Mouse (Mus musculus) embryonic stem cell, embryonic (primary cell): ENCODE data around the gene Vstm5.

Source experiments
- CTCF ChIA-PET, 4 experiments: fragments of 300-600 bp in 2 of 4; fragments of 350-600 bp in 2 of 4; sonication (Branson Sonifier 250); formaldehyde crosslinking; loops; one replicate each; lab custom pipeline; 2022; ENCODE audit warnings: inconsistent platforms in 2 of 4; lab: Charles Lee
- POLR2A ChIA-PET, 4 experiments: fragments of 300-600 bp in 2 of 4; fragments of 350-600 bp in 2 of 4; sonication (Branson Sonifier 250); formaldehyde crosslinking; loops; one replicate each; lab custom pipeline; 2022; ENCODE audit warnings: antibody characterized with exemption in 4 of 4, inconsistent platforms in 1 of 4; lab: Charles Lee

Vstm5 gene

DNA sequence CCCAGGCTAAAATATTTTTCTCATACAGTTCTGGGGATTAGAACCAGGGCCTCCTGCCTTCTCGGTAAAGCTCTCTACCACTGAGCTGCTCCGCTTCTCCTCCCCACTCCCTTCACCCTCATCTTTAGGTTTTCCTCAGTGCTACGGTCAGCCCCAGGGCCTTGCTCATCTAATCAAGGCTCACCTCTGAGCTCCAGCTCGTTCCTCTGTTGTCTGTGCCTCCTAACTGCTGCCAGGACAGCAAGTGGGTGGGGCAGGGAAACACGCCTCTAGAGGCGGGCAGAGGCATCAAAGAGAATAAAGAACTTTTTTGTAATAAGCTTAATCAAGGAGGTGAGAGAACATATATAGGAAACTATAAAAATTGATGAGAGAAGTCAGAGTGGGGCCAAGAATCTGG, 49.0 kb downstream of the Vstm5 start:
- POLR2A ChIA-PET: interaction anchor here in 2 of 4 experiments (1.1 to 18.6 kb wide), 8 partner anchors 8 to 47 kb away, joined by 3 to 367 read pairs (median 4); partner anchors contain the start of genes 4931406C07Rik (in 2 of the 2), Med17 (in 2 of the 2) and Taf1d (in 2 of the 2)
- CTCF ChIA-PET: interaction anchor here in 3 of 4 experiments (0.6 to 1.4 kb wide), 5 partner anchors 15 to 1011 kb away, joined by 3 to 5 read pairs (median 3); no protein-coding TSS in a partner anchor

DNA sequence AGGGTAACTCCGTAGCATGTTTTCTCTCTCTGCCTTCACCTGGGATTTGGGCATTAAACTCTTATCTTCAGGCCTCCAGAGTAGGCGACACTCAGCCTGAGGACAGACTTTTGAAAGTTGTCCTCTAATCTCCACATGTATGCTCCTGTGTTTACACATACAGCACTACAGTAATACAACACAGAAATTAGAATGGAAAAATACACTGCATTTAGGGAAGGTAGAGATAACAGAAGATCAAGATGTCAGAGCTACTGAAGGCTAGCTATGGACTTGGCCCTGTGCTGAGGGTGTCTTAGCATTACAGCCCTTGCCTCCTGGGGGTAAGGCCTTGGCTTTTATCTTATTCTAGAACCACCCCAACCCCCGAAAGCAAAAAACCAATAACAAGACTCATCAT, 49.6 kb downstream of the Vstm5 start:
- POLR2A ChIA-PET: interaction anchor here in 2 of 4 experiments (0.9 to 18.6 kb wide), 8 partner anchors 8 to 47 kb away, joined by 3 to 367 read pairs (median 4); partner anchors contain the start of genes 4931406C07Rik (in 2 of the 2), Med17 (in 2 of the 2) and Taf1d (in 2 of the 2)
- CTCF ChIA-PET: interaction anchor here in 3 of 4 experiments (0.6 to 1.4 kb wide), 6 partner anchors 14 to 1011 kb away, joined by 3 to 5 read pairs (median 3); no protein-coding TSS in a partner anchor

DNA sequence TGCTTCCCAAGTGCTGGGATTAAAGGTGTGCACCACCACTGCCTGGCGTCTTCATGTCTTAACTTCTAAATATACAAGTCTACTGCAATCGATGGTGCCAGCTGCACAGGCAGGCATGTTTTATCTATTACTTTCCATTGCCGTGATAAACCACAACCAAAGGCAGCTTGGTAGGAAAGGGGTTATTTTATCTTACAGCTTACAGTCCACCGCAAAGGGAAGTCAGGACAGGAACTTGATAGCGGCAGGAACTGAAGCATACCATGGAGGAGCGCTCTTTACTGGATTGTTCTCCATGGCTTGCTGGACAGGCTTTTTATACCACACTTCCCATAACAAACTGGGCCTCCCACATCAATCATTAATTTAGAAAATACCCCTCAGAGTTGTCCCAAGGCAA, 50.4 kb downstream of the Vstm5 start:
- CTCF ChIA-PET: interaction anchor here in 1 of 4 experiments (1.4 kb wide), 1 partner anchor 48 kb away, joined by 3 read pairs; no protein-coding TSS in a partner anchor
- POLR2A ChIA-PET: interaction anchor here in 2 of 4 experiments (0.9 to 18.6 kb wide), 7 partner anchors 9 to 46 kb away, joined by 3 to 367 read pairs (median 3); partner anchors contain the start of genes 4931406C07Rik (in 2 of the 2), Med17 (in 2 of the 2) and Taf1d (in 2 of the 2)

DNA sequence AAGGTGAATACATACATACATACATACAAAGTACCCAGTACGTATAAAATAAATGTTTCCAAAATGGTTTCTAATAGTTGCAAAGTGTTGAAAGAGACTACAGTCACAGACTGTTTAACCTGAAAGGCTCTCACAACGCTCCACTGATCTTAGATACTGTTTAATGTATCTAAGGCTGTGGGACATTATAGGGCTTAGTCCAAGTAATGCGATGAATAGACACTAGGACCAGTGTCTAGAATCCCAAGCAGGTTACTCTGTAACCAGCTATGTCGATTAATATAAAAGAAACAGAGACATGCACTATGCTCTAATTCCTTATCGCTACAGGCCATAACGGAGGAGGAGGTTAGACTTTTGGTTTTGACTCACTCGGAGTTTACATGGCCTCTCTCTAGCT, 58.3 kb downstream of the Vstm5 start:
- ChIA-PET POLR2A (interaction anchor here in 3 of 4 experiments (1.0 to 3.5 kb wide), 4 partner anchors 9 to 16 kb away, joined by 3 to 35 read pairs (median 14); partner anchors contain the start of genes 4931406C07Rik (in 3 of the 3), Taf1d (in 3 of the 3) and Med17 (in 1 of the 3)), CTCF (interaction anchor here in 1 of 4 experiments (0.6 kb wide), 1 partner anchor 1295 kb away, joined by 3 read pairs; no protein-coding TSS in a partner anchor)

DNA sequence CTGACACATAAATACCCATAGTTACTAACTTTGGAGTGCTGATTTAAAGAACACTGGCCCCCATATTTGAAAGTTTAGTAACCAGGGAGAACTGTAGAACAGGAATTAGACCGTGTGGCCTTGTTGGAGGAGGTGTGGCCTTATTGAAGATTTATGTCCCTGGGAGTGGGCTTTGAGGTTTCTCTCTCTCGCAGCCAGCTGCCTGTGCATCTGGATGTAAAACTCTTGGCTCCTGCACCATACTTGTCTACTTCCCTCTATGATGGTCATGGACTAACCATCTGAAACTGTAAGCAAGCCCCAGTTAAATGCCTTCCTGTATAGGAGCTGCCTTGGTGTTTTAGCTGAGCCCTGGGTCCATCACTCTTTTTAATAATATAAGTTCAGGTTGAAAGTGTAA, 59.6 kb downstream of the Vstm5 start:
- ChIA-PET CTCF (no interaction called here), POLR2A (interaction anchor here in 1 of 4 experiments (12.6 to 14.9 kb wide), 2 partner anchors 15 to 21 kb away, joined by 357 to 367 read pairs; partner anchors contain the start of gene Med17)

DNA sequence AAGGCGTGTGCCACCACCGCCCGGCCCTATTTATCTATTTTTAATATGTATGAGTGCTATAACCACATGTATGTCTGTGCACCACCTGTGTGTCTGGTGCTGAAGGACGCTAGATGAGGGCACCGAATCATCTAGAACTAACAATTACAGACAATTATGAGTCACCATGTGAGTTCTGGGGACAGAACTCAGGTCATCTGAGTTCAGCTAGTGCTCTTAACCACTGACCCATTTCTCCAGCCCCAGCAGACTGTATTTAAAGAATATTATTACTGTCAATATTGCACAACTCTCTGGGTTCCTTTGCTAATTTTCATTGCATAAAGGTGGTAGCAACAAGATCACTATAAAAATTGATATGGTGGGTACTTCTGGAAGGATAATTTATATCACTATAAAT, 61.2 kb downstream of the Vstm5 start:
- POLR2A ChIA-PET: interaction anchor here in 1 of 4 experiments (12.6 to 14.9 kb wide), 2 partner anchors 16 to 20 kb away, joined by 357 to 367 read pairs; partner anchors contain the start of gene Med17
- CTCF ChIA-PET: no interaction called here

DNA sequence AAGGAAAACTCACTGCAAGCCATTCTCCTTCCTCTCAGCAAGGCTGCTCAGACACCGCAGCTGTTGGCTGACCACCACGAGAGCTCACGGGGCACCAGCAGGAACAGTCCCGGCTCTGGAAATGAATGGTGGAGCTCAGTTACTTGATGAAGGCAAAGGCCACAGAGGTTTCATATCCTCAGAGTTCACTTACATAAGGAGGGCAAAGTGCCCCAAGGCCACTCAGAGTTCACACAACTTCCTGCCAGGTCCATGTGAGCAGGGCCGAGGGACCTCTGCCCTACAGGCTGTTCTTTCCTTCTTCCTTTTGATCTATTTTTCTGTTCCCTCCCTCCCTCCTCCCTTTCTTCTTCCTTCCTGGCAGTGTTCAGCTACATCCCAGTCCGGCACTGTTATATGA, 62.6 kb downstream of the Vstm5 start:
- POLR2A ChIA-PET: interaction anchor here in 3 of 4 experiments (0.5 to 14.9 kb wide), 16 partner anchors 9 to 516 kb away, joined by 3 to 367 read pairs (median 4); partner anchors contain the start of genes Cep295 (in 2 of the 3) and Med17 (in 2 of the 3)
- CTCF ChIA-PET: interaction anchor here in 3 of 4 experiments (0.5 to 1.0 kb wide), 4 partner anchors 16 to 60 kb away, joined by 3 to 7 read pairs (median 4); partner anchors contain the start of gene Cep295 (in 1 of the 3)

DNA sequence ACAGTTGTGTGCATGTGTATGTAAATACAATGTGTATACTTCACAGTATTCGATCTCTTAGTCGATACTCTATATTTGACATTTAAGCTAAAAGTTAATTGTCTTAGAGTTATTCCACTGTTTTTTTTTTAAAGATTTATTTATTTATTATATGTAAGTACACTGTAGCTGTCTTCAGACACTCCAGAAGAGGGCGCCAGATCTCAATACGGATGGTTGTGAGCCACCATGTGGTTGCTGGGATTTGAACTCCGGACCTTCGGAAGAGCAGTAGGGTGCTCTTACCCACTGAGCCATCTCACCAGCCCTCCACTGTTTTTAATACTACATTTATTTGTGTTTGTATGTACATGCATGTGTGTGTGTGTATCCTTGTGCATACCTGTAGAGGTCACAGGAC, 63.2 kb downstream of the Vstm5 start:
- CTCF ChIA-PET: interaction anchor here in 1 of 4 experiments (1.0 to 1.8 kb wide), 4 partner anchors 17 to 60 kb away, joined by 3 to 9 read pairs (median 6); partner anchors contain the start of gene Cep295
- POLR2A ChIA-PET: interaction anchor here in 3 of 4 experiments (0.7 to 14.9 kb wide), 14 partner anchors 11 to 517 kb away, joined by 3 to 367 read pairs (median 6); partner anchors contain the start of genes Cep295 (in 2 of the 3) and Med17 (in 2 of the 3)

DNA sequence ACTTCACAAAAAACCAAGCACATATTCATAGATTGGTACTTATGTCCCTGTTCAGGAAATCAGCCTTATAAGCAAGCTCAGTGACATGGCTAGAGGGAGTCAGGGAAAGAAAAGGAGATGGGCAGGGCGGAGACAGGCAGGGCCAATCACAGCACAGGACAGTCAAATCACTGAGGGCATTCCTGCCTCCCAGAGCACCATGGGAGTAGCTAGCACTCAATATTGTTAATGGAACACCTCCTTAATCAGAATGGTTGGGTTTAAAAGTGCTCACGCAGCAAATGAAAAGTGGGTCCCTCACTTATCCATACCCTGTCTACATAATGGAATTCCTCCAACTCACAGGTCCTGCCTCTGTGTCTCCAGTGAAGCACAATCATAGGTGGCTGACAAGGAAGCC, 64.0 kb downstream of the Vstm5 start:
- CTCF ChIA-PET: interaction anchor here in 3 of 4 experiments (0.6 to 1.8 kb wide), 6 partner anchors 15 to 577 kb away, joined by 3 to 9 read pairs (median 4); no protein-coding TSS in a partner anchor
- POLR2A ChIA-PET: interaction anchor here in 3 of 4 experiments (0.7 to 14.9 kb wide), 23 partner anchors 9 to 477 kb away, joined by 3 to 367 read pairs (median 4); partner anchors contain the start of genes Cep295 (in 3 of the 3) and Med17 (in 3 of the 3)

DNA sequence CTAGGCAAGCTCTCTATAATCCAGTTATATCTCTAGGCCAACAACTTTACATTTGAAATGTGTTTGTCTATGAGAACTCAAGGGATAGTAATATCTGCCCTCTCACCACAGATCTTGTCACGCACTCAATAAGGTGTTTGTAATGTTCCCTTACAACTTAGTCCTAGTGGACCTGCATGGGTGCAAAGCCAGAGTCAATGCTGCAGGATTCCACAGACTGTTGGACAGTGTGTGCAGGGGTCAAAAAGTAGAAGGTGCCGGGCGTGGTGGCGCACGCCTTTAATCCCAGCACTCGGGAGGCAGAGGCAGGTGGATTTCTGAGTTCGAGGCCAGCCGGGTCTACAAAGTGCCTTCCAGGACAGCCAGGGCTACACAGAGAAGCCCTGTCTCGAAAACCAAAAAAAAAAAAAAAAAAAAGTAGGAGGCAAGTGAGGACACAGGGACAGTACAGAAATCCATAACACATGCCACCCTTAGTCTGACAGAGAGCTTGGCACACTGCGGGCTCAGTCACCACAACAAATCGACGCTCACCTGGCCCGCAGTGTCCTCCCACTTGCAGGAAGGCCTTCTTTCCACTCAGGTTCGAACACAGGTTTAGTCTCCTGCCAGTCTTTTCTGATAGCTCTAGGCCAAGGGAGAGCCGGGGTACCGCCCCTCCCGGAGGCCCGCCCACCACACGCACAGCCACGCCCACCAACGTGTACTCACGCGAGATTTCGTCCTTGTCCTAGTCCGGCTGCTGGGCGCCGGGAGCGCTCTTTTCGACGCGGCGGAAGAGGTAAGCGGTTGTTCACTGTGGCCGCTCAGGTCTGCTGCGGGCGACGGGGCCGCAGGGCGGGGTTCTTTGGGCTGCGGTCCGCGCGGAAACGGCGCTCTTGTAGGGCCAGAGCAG, 66.9 kb downstream of the Vstm5 start, which contains the start of gene Taf1d:
Taf1d (plus strand) TSS at position 712 of the 895 bp plus-strand sequence.
- POLR2A ChIA-PET: interaction anchor here (0.6 to 14.9 kb wide), 138 partner anchors 9 to 1954 kb away, joined by 3 to 367 read pairs (median 4); partner anchors contain the start of genes Med17 (in 4 of the 4), Cep295 (in 3 of the 4), Panx1 (in 2 of the 4) and Vstm5 (in 2 of the 4)
- CTCF ChIA-PET: interaction anchor here in 3 of 4 experiments (0.5 to 1.4 kb wide), 6 partner anchors 18 to 427 kb away, joined by 3 to 7 read pairs (median 4); partner anchors contain the start of gene Vstm5 (in 1 of the 3)

DNA sequence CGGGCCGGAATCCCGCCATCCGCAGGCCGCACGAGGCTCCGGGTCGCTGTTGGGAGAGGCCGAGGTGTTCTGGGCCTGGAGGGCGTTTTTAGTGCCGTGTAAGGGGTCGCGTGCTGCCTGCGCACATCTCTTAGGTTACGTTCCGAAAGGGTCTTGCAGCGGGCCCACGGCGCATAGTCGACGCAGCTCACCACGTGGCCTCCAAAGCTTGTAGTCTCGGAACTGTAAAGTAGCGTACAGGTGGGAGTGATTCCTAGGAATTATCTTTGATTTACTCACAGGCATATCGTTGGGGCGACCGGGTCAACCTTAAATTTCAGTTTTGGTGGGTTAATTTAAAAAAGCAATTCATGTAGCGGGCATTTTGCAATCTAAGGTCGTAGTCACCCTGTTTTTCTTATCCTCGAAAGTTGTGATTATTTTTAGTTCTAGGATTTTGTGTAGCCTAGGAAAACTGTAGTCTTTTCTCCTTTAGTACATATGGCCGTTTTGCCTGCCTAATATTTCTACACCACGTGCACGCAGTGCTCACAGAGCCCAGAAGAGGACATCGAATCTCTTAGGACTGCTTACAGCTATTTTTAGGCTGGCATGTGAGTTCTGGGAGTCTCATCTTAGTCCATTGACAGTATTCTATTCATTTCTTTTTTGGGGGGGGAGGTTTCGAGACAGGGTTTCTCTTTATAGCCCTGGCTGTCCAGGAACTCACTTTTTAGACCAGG, 67.7 kb downstream of the Vstm5 start, which contains the start of gene 4931406C07Rik:
4931406C07Rik (minus strand) TSS at position 51 of the 722 bp plus-strand sequence.
- ChIA-PET CTCF (interaction anchor here in 2 of 4 experiments (0.5 to 1.4 kb wide), 4 partner anchors 54 to 427 kb away, joined by 3 to 7 read pairs (median 4); partner anchors contain the start of gene Vstm5 (in 1 of the 2)), POLR2A (interaction anchor here (0.6 to 14.9 kb wide), 124 partner anchors 8 to 1483 kb away, joined by 3 to 367 read pairs (median 5); partner anchors contain the start of genes Med17 (in 4 of the 4), Cep295 (in 3 of the 4), Panx1 (in 2 of the 4) and Vstm5 (in 2 of the 4))

DNA sequence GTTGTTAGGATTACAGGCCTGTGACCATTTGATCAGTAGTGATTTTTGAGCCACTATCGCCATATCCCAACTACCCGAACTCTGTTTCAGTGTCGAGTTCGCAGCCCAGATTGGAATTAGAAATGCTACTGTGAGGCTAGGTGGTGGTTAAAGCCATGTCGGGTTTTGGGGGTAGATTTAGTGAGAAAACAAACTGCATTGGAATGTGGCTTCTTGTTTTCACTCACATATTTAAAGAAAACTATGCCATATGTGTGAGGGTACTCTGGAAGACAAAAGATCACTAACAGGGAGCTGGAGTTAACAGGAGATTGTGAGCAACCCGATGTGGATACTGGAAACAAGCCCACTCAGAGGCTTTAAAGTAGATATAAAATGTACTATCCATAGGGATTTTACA, 68.4 kb downstream of the Vstm5 start:
- CTCF ChIA-PET: no interaction called here
- POLR2A ChIA-PET: interaction anchor here (0.6 to 14.9 kb wide), 38 partner anchors 11 to 462 kb away, joined by 3 to 367 read pairs (median 8); partner anchors contain the start of genes Cep295 (in 3 of the 4), Med17 (in 3 of the 4), Vstm5 (in 2 of the 4) and Panx1 (in 1 of the 4)

DNA sequence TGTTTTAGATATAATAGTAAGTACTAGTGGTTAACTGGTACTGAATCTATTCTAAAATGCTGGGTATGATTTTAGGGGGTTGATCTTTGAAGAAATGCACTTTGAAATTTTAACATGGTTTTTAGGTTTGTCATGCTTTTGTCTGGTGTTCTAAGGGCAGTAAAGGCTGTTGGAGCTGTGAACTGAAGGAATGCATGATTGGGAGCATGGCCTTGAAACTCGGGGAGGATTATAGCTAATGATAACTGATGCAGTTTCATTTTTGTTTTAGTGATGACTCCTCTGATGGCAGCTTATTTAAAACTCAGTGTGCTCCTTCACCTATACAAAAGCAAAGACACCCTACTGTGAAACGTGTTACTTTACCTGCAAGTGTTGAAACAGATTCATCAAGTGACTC, 69.4 kb downstream of the Vstm5 start:
- POLR2A ChIA-PET: interaction anchor here (0.6 to 22.8 kb wide), 36 partner anchors 3 to 1722 kb away, joined by 3 to 367 read pairs (median 5); partner anchors contain the start of genes Cep295 (in 3 of the 4), Med17 (in 2 of the 4), 4931406C07Rik (in 1 of the 4) and Cep57 (in 1 of the 4)

More for the DNA sequence above, 69.4 kb downstream of the Vstm5 start:
- CTCF ChIA-PET: no interaction called here
